Mouse (Mus musculus) liver, embryonic 16.5 days (tissue): ENCODE data around the gene Kazn. TPM values are rescaled to one million over a fixed set of nuclear protein-coding genes. Genes with fewer than 3 reads are reported as not detected.

Experiments used
- ATAC-seq: fragments of 200-750 bp; cut with Nextera tagmentation; 2 replicates; pipeline ENCODE4 v1.8.0; 2017; ENCODE audit warnings: low read depth, mild to moderate bottlenecking, moderate number of reproducible peaks, moderate library complexity
- H3K27ac ChIP-seq: fragments of 300-500 bp; sonication (generic); 2 replicates; pipeline ENCODE4 v1.5.1; 2014; ENCODE audit warnings: mild to moderate bottlenecking, low read length
- H3K27me3 ChIP-seq: fragments of 300-500 bp; sonication (generic); 2 replicates; pipeline ENCODE4 v1.6.1; 2014; ENCODE audit warnings: low read depth, low read length, mixed read lengths; ENCODE audit not compliant: control insufficient read depth, insufficient read depth
- H3K36me3 ChIP-seq: fragments of 300-500 bp; sonication (generic); 2 replicates; pipeline ENCODE4 v1.6.1; 2014; ENCODE audit warnings: mild to moderate bottlenecking; ENCODE audit not compliant: control insufficient read depth, insufficient read depth
- H3K4me1 ChIP-seq: fragments of 300-500 bp; sonication (generic); 2 replicates; pipeline ENCODE4 v1.6.1; 2014; ENCODE audit warnings: low read depth, low read length, mixed read lengths; ENCODE audit not compliant: control insufficient read depth
- H3K4me2 ChIP-seq: fragments of 300-500 bp; sonication (generic); 2 replicates; pipeline ENCODE4 v1.6.1; 2014; ENCODE audit warnings: low read depth, low read length, mixed read lengths
- H3K4me3 ChIP-seq: fragments of 300-500 bp; sonication (generic); 2 replicates; pipeline ENCODE4 v1.5.1; 2014; ENCODE audit warnings: low read depth, mild to moderate bottlenecking, low read length
- H3K9ac ChIP-seq: fragments of 300-500 bp; sonication (generic); 2 replicates; pipeline ENCODE4 v1.6.1; 2014; ENCODE audit warnings: low read depth, low read length
- H3K9me3 ChIP-seq: fragments of 300-500 bp; sonication (generic); replicated peaks from 2 replicates; pipeline ENCODE4 v1.6.1; 2016; ENCODE audit warnings: low read length; ENCODE audit not compliant: control insufficient read depth
- WGBS: fragments of 180-500 bp; shearing (Covaris S2); extraction: QIAGEN DNeasy Blood & Tissue Kit; methylation state at CpG from one replicate; pipeline ENCODE4 v1.1.7; 2014; ENCODE audit not compliant: insufficient replicate concordance; 5-methylcytosine and 5-hydroxymethylcytosine counted together
- polyA plus RNA-seq: library from polyadenylated mRNA; unstranded; fragments of >200 nt; fragmentation: Nextera tagmentation; extraction: Ambion mirVana; gene quantifications from 2 replicates; pipeline ENCODE4 v1.2.1, GENCODE M21; 2015

Kazn gene
- 0.33 and 0.37 TPM in 2 replicates for polyA plus RNA-seq

DNA sequence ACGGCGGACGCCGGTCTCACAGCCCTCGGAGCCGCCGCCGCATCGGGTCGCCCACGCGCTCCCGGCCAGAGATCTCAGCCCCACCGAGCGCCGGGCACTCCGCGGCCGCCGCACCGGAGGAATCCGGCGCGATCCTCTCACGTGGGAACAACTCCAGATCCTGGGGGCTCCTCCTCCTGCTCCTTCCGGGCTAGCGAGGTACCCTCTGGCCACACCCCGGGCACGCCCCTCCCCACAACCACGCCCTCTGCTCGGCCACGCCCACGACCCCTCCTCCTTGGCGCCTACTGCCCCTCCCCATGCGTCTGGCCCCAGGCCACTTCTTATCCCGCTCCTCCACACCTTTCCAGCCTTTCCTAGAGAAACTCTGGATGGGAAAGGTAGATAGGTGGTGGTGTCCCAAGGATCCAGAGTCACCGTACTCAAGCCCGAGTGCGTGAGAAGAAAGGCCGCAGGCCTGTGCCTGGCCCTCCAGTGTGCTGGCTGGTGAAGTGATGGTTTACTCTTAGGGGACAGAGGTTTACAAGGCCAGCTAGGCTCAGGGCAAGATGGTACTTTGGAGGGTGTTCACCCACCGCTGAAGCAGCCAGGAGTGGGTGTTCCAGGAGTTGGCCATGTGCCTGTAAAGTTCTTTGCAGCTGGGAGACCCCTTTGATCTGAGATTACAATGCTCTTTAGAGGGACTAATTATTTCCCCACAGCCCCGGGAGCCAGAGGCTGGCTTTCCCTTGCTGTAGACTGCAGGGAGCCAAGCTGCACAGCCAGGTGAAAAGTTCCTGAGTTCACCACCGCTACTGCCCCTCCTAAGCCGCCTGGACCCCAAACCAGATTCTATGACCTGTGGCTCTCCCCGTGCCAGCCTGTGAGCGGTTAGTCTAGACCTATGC lies at the start of gene Kazn:
TSS of gene Kazn (minus strand) at position 162 of the 887 bp plus-strand sequence.
- peak within 1 kb of the TSS; percentile 18; the same call in 1 of the 2 replicates for H3K9ac ChIP-seq
- H3K4me1 ChIP-seq: no peaks in the 10 kb centered on the region
- peaks cover 12% of the 10 kb centered on the region for H3K27me3 ChIP-seq
- peak; percentile 77 for ATAC-seq
- H3K36me3 ChIP-seq: no peaks in the 10 kb centered on the region
- 9% methylated on average over 45 of the region's 46 CpGs for WGBS
- peak within 1 kb of the TSS; percentile 62 for H3K4me3 ChIP-seq
- H3K27ac ChIP-seq: no peak within 1 kb of the TSS
- H3K9me3 ChIP-seq: no peaks in the 10 kb centered on the region
- H3K4me2 ChIP-seq: peak within 1 kb of the TSS; percentile 78

DNA sequence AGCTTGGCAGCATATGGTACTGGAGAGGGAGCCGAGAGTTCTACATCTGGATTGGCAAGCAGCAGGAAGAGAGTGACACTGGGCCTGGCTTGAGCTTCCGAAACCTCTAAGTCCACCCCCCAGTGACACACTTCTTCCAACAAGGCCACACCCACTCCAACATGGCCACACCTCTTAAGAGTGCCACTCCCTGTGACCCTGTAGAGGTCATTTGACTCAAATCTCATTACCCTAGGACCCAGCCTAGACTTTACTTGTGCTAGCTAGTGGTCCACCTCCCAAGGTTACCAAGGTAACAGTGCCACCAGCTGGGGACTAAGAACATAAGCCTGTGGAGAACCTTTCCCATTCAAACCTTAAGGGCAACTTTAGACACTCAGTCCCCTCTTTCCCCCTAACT lies 46.3 kb upstream of the Kazn start:
- Histone ChIP-seq H3K27me3 (no peaks in the 10 kb centered on the region), H3K9me3 (no peaks in the 10 kb centered on the region), H3K9ac (no peak overlapping the region), H3K27ac (no peak overlapping the region), H3K4me2 (no peak overlapping the region), H3K4me3 (no peak overlapping the region), H3K36me3 (no peaks in the 10 kb centered on the region), H3K4me1 (no peaks in the 10 kb centered on the region)
- WGBS: 70% methylated on average over 2 of the region's 2 CpGs
- no peak for ATAC-seq

DNA sequence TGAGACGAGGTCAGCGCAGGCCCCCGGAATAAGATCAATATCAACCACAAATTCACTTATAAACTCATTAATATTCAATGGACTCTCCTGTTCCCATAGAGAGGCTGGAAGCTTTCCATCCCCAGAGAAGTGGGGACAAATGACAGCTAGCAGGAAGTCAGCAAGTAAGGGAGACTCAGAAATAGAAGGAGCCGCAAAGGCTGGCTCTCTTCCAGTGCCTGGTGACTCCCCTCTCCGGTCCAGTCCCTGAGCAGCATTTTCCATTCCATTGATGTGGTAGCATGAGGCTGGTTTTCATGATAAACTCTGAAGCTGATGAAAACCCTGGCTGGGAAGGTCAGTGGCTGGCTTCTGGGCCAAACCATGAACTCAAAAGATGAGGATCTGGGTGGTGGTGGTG lies 44.7 kb upstream of the Kazn start:
- no peaks in the 10 kb centered on the region for H3K27me3 ChIP-seq
- no peak overlapping the region for H3K27ac ChIP-seq
- no peak overlapping the region for H3K9ac ChIP-seq
- no peaks in the 10 kb centered on the region for H3K36me3 ChIP-seq
- H3K9me3 ChIP-seq: no peaks in the 10 kb centered on the region
- no peaks in the 10 kb centered on the region for H3K4me1 ChIP-seq
- ATAC-seq: no peak
- 80% methylated on average over 5 of the region's 5 CpGs for WGBS
- H3K4me2 ChIP-seq: no peak overlapping the region
- H3K4me3 ChIP-seq: no peak overlapping the region

DNA sequence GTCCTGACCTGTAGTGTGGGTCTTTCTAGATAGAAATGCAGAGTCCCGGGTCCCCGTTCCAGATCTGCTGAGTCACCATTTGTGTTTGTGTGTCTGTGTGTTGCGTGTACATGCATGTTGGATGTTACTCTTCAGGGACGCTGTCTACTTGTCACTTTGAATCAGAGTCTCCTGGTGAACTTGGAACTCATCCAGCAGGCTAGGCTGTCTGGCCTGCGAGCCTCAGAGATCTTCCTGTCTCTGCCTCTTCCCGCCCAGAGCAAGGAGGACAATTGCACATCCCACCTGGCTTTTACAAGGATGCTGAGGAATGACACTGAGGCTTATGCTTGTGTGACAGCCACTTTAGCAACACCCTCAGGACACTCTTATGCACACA lies 39.0 kb upstream of the Kazn start:
- H3K27ac ChIP-seq: no peak overlapping the region
- H3K9ac ChIP-seq: no peak overlapping the region
- no peaks in the 10 kb centered on the region for H3K4me1 ChIP-seq
- H3K36me3 ChIP-seq: no peaks in the 10 kb centered on the region
- no peaks in the 10 kb centered on the region for H3K9me3 ChIP-seq
- no peaks in the 10 kb centered on the region for H3K27me3 ChIP-seq
- WGBS: 62% methylated on average over 6 of the region's 6 CpGs
- H3K4me2 ChIP-seq: no peak overlapping the region
- no peak for ATAC-seq
- no peak overlapping the region for H3K4me3 ChIP-seq

DNA sequence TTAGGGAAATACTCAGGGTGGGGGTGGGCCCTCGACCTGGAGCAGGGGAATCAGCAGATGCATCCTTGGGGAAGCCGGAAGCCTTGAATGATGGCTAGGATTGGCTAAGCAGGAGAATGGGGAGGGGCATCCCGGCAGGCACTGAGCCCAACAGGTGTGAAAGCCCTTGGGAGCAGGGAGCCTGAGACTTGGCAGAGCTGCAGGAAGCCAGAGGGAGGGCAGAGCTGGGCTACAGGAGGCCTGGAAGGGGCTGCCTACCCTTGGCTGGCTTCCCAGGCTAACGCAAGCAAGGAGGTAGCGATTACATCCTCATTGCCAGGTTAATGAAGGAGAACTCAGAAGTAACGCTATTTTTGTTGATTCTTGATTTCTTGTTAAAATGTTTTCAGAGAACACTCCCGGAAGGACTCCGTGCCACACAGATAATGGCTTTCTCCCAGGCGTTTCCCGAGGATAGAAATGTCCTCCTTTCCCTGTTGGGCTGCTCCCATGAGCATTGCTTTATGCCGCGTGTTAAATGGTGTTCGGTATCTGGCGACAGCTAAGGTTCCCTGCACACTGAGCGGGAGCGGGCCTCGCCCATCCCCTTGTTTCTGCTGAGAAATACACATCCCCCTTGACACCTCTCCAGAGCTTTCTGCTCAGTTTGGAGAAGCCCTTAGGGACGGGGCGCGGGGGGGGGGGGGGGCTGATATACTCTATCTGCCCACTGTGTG lies 38.4 kb upstream of the Kazn start:
- ATAC-seq: no peak
- Histone ChIP-seq H3K4me1 (no peaks in the 10 kb centered on the region), H3K27me3 (no peaks in the 10 kb centered on the region), H3K27ac (no peak overlapping the region), H3K9ac (no peak overlapping the region), H3K9me3 (no peaks in the 10 kb centered on the region), H3K4me2 (no peak overlapping the region), H3K4me3 (no peak overlapping the region), H3K36me3 (no peaks in the 10 kb centered on the region)
- 32% methylated on average over 20 of the region's 20 CpGs for WGBS

DNA sequence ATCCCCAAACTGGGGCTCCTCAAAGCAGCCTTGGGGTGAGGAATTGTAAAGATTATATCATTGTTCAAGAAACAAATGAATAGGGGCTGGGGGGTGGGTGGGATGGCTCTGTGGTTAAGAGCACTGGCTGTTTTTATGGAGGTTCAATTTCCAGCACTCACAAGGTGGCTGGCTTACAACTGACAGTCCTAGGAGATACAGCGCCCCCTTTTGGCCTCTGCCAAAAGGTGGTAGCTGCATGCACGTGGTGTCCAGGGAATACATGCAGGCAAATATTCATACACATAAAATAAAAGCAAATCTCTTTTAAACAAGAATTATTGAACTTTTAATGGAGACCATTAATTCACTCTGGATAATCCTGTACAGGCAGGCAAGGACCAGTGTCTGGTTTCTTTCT lies 36.0 kb upstream of the Kazn start:
- H3K27me3 ChIP-seq: no peaks in the 10 kb centered on the region
- H3K4me1 ChIP-seq: no peaks in the 10 kb centered on the region
- H3K27ac ChIP-seq: no peak overlapping the region
- H3K9ac ChIP-seq: no peak overlapping the region
- H3K4me2 ChIP-seq: no peak overlapping the region
- no peak overlapping the region for H3K4me3 ChIP-seq
- ATAC-seq: no peak
- WGBS: 29% methylated on average over 2 of the region's 2 CpGs
- H3K9me3 ChIP-seq: no peaks in the 10 kb centered on the region
- H3K36me3 ChIP-seq: no peaks in the 10 kb centered on the region

DNA sequence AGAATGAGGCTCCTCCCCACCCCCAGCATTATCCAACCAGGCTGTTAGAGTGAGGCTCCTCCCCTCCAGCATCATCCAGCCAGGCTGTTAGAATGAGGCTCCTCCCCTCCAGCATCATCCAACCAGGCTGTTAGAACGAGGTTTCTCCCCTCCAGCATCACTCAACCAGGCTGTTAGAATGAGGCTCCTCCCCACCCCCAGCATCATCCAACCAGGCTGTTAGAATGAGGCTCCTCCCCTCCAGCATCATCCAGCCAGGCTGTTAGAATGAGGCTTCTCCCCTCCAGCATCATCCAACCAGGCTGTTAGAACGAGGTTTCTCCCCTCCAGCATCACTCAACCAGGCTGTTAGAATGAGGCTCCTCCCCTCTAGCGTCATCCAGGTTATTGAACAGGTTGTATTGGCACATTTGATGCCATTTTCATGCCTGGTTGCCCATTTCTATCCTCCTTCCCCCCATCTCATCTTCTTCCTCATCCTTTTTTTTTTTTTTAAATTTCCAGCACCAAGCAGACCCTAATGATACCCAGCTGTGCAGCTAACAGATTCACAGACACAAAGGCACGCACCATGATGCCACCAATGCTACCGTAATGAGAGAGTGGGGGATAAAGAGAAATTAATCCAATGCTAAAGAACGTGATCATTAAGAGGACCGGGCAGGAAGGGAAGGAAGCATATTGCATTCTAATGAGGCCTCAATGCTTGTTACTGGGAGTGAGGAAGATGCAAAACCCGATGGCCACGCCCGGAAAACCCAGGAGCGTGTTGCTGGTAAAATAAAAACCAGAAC lies 35.4 kb upstream of the Kazn start:
- no peak for ATAC-seq

DNA sequence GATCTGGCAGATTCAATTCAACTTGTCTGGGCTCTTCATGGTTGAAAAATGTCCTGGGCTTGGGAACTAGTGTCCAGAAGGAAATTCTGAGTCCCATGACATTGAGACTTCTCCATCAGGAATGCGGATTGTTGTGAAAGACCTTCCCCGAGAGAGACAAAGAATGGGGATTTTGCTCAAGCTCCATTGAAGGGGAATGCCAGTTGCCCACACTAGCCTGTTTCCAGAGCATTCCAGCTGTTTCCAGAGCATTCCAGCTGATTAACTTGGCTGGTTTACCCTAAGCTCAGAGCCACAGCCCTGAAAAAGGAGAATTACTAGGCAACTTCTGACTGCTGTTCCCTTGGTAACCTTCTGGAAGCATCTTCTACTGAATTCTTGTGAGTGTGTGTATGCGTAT lies 32.3 kb upstream of the Kazn start:
- Histone ChIP-seq H3K27me3 (no peaks in the 10 kb centered on the region), H3K4me1 (no peaks in the 10 kb centered on the region), H3K4me2 (no peak overlapping the region), H3K4me3 (no peak overlapping the region), H3K9me3 (no peaks in the 10 kb centered on the region), H3K36me3 (no peaks in the 10 kb centered on the region), H3K27ac (no peak overlapping the region), H3K9ac (no peak overlapping the region)
- ATAC-seq: no peak
- 58% methylated on average over 3 of the region's 3 CpGs for WGBS

More for the DNA sequence above, 35.4 kb upstream of the Kazn start:
- no peak overlapping the region for H3K4me2 ChIP-seq
- H3K27me3 ChIP-seq: no peaks in the 10 kb centered on the region
- no peak overlapping the region for H3K4me3 ChIP-seq
- no peak overlapping the region for H3K27ac ChIP-seq
- 53% methylated on average over 11 of the region's 11 CpGs for WGBS
- no peak overlapping the region for H3K9ac ChIP-seq
- no peaks in the 10 kb centered on the region for H3K36me3 ChIP-seq
- H3K4me1 ChIP-seq: no peaks in the 10 kb centered on the region
- H3K9me3 ChIP-seq: no peaks in the 10 kb centered on the region
